Mouse (Mus musculus) G1E (cell line): ENCODE measurements at regions not wholly inside any gene's neighbourhood (a gene's known extent, or its start where the extent isn't known, plus 50 kb on each side); places are given as distances from the start of the nearest gene placed in this dataset.

Experiments used
- ATAC-seq: 2 replicates; pipeline ENCODE4 v1.8.0; 2016; ENCODE audit warnings: mild to moderate bottlenecking; ENCODE audit not compliant: insufficient number of reproducible peaks, poor library complexity, low FRiP score, severe bottlenecking; ENCODE audit errors: extremely low read depth
- DNase-seq: peaks from one replicate; pipeline ENCODE4 v3.0.0; 2012; ENCODE audit warnings: low spot score
- H3K27me3 ChIP-seq: 2 replicates; pipeline ENCODE4 v1.6.1; 2012; ENCODE audit warnings: mild to moderate bottlenecking, low read length, inconsistent platforms; ENCODE audit not compliant: insufficient read depth
- H3K36me3 ChIP-seq: replicated peaks from 2 replicates; pipeline ENCODE3; 2012; ENCODE audit warnings: mild to moderate bottlenecking, inconsistent platforms
- H3K4me1 ChIP-seq: 2 replicates; pipeline ENCODE4 v1.6.1; 2012; ENCODE audit warnings: low read depth, low read length, inconsistent platforms, mixed read lengths; ENCODE audit not compliant: insufficient read depth
- H3K4me3 ChIP-seq: 2 replicates; pipeline ENCODE4 v1.5.1; 2012; ENCODE audit warnings: low read depth, mild to moderate bottlenecking, inconsistent platforms, low read length, moderate library complexity, mixed read lengths
- H3K9me3 ChIP-seq: replicated peaks from 2 replicates; pipeline ENCODE4 v1.6.1; 2012; ENCODE audit warnings: inconsistent platforms
- CTCF ChIP-seq: IDR thresholded peaks from 2 replicates; pipeline ENCODE4 v1.5.1; 2012; ENCODE audit warnings: low read depth, low read length, inconsistent platforms, mixed read lengths
- GATA1 ChIP-seq: IDR thresholded peaks from 2 replicates; pipeline ENCODE4 v1.6.1; 2012; ENCODE audit warnings: borderline replicate concordance, low read length, inconsistent platforms, mixed read lengths
- GATA2 ChIP-seq: IDR thresholded peaks from 2 replicates; pipeline ENCODE4 v1.6.1; 2012; ENCODE audit warnings: low read depth, low read length, inconsistent platforms, borderline replicate concordance
- POLR2AphosphoS5 ChIP-seq: IDR thresholded peaks from 2 replicates; pipeline ENCODE4 v1.6.1; 2012; ENCODE audit warnings: low read depth, low read length, inconsistent platforms; ENCODE audit not compliant: insufficient replicate concordance
- TAL1 ChIP-seq: conservative IDR thresholded peaks from 2 replicates; pipeline ENCODE4 v1.6.1; 2012; ENCODE audit warnings: low read depth, low read length, inconsistent platforms, mixed read lengths

- Histone ChIP-seq H3K9me3 (no peaks in the 10 kb centered on the region), H3K4me1 (peaks cover 69% of the 10 kb centered on the region), H3K4me3 (no peak overlapping the region), H3K27me3 (no peaks in the 10 kb centered on the region), H3K36me3 (no peaks in the 10 kb centered on the region)
- peak; percentile 65 for ATAC-seq
- TF ChIP-seq TAL1 (no peak), GATA1 (no peak), POLR2AphosphoS5 (no peak), CTCF (no peak)
- DNase-seq: peak; percentile 68
Measured at GRCm38 (mm10) chr8:25447900-25448299, 623.7 kb upstream of the Adam5 start.

GRCm38 (mm10) chr8:25445968-25446367 is 621.8 kb upstream of the Adam5 start:
- Histone ChIP-seq H3K27me3 (no peaks in the 10 kb centered on the region), H3K4me1 (peaks cover 61% of the 10 kb centered on the region), H3K36me3 (no peaks in the 10 kb centered on the region), H3K4me3 (no peak overlapping the region; the same call in 1 of the 2 replicates), H3K9me3 (no peaks in the 10 kb centered on the region)
- peak; percentile 35; the same call in 1 of the 2 replicates for ATAC-seq
- DNase-seq: no peak
- TF ChIP-seq GATA2 (no peak), GATA1 (no peak), POLR2AphosphoS5 (no peak), TAL1 (0 out of 2 replicates have a peak, but pooled peaks have one; percentile 33), CTCF (no peak)

- peak; percentile 73 for ATAC-seq
- no peak for DNase-seq
- Histone ChIP-seq H3K36me3 (no peaks in the 10 kb centered on the region), H3K4me3 (peak overlapping the region; percentile 20; the same call in 1 of the 2 replicates), H3K27me3 (peaks cover 8% of the 10 kb centered on the region), H3K9me3 (no peaks in the 10 kb centered on the region), H3K4me1 (peaks cover 61% of the 10 kb centered on the region)
- TF ChIP-seq TAL1: peak; percentile 62
- no peak for TF ChIP-seq CTCF
- TF ChIP-seq GATA1: no peak
- no peak for TF ChIP-seq GATA2
Measured at GRCm38 (mm10) chr8:25445054-25445453, 620.9 kb upstream of the Adam5 start.

GRCm38 (mm10) chr8:25443552-25443951 is 619.4 kb upstream of the Adam5 start:
- DNase-seq (no peak), ATAC-seq (no peak)
- TF ChIP-seq TAL1: no peak
- TF ChIP-seq POLR2AphosphoS5: no peak
- no peak for TF ChIP-seq GATA2
- no peak for TF ChIP-seq CTCF
- TF ChIP-seq GATA1: no peak
- Histone ChIP-seq H3K4me3 (no peak overlapping the region), H3K27me3 (peaks cover 11% of the 10 kb centered on the region), H3K36me3 (no peaks in the 10 kb centered on the region), H3K9me3 (no peaks in the 10 kb centered on the region), H3K4me1 (peaks cover 55% of the 10 kb centered on the region)

- Histone ChIP-seq H3K36me3 (no peaks in the 10 kb centered on the region), H3K4me1 (peaks cover 40% of the 10 kb centered on the region), H3K9me3 (no peaks in the 10 kb centered on the region), H3K4me3 (no peak overlapping the region), H3K27me3 (peaks cover 11% of the 10 kb centered on the region)
- ATAC-seq (no peak), DNase-seq (no peak)
- TF ChIP-seq CTCF (no peak), TAL1 (no peak), POLR2AphosphoS5 (no peak), GATA1 (no peak), GATA2 (no peak)
Measured at GRCm38 (mm10) chr8:25441057-25441441, 616.9 kb upstream of the Adam5 start.

- DNase-seq (no peak), ATAC-seq (no peak)
- H3K27me3 ChIP-seq: peaks cover 11% of the 10 kb centered on the region
- peaks cover 35% of the 10 kb centered on the region for H3K4me1 ChIP-seq
- no peak for TF ChIP-seq GATA1
- TF ChIP-seq TAL1: no peak
- no peak for TF ChIP-seq GATA2
- TF ChIP-seq CTCF: no peak
- TF ChIP-seq POLR2AphosphoS5: no peak
- H3K36me3 ChIP-seq: no peaks in the 10 kb centered on the region
- H3K4me3 ChIP-seq: no peak overlapping the region
- no peaks in the 10 kb centered on the region for H3K9me3 ChIP-seq
Measured at GRCm38 (mm10) chr8:25440391-25441056, 616.4 kb upstream of the Adam5 start.
